Mouse (Mus musculus) bone marrow, adult 2 months (tissue): ENCODE results near the gene Trp53rkb. TPM values are rescaled to one million over a fixed set of nuclear protein-coding genes. Genes with fewer than 3 reads are reported as not detected.
"Not testable (repeated sequence)": the region's sequence is repeated elsewhere in the genome, so short reads cannot be mapped to it uniquely, and the experiment has no call there.

ENCODE experiments used
- H3K27ac ChIP-seq: fragments of 200-500 bp; 2 replicates; pipeline ENCODE4 v1.5.1; 2012; ENCODE audit warnings: low read depth, mild to moderate bottlenecking, control low read depth, inconsistent platforms, low read length; ENCODE audit not compliant: control insufficient read depth, poor library complexity, insufficient read depth
- H3K4me1 ChIP-seq: fragments of 200-500 bp; 2 replicates; pipeline ENCODE4 v1.6.1; 2011; ENCODE audit warnings: low read length; ENCODE audit not compliant: control insufficient read depth, insufficient read depth
- H3K4me3 ChIP-seq: fragments of 200-500 bp; replicated peaks from 2 replicates; pipeline ENCODE3; 2011; ENCODE audit warnings: mild to moderate bottlenecking, low read depth, low read length, control low read depth; ENCODE audit not compliant: control insufficient read depth
- CTCF ChIP-seq: fragments of 200-500 bp; IDR thresholded peaks from 2 replicates; pipeline ENCODE4 v1.5.1; 2011; ENCODE audit warnings: low read length, control low read depth; ENCODE audit not compliant: control insufficient read depth, insufficient read depth
- POLR2A ChIP-seq: fragments of 200-500 bp; IDR thresholded peaks from 2 replicates; pipeline ENCODE4 v1.6.1; 2011; ENCODE audit warnings: low read depth, mild to moderate bottlenecking, control low read depth, low read length, borderline replicate concordance; ENCODE audit not compliant: control insufficient read depth
- WGBS: fragments of 180-500 bp; shearing (Covaris S2); methylation state at CpG from one replicate; pipeline ENCODE4 v1.1.7; 2018; 5-methylcytosine and 5-hydroxymethylcytosine counted together
- polyA plus RNA-seq: library from polyadenylated mRNA; stranded (reverse); fragments of >200 nt; gene quantifications from 2 replicates; pipeline ENCODE4 v1.2.4, GENCODE M21; 2011; ENCODE audit warnings: low replicate concordance; ENCODE audit not compliant: missing spikeins, insufficient read depth, insufficient read length

Trp53rkb gene
- polyA plus RNA-seq, 1 experiment = 6.6 TPM

DNA sequence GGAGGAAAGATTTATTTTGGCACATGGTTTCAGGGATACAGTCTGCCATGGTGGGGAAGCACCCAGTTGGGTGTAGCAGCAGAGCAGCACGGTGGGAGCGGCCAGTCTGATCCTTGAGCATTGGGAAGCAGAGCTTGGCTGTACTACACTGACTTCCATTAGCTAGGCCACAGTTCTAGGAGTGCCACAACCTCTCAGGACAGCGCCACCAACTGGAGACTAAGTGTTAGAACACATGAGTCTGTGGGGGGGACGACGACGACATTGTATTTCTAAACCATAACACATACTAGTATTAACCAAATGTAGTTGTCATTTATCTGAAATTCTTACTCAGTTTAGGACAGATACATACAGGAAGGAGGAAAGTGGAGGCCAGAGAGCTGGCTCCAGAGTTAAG lies 8.0 kb upstream of the Trp53rkb start:
- no peak overlapping the region for H3K4me3 ChIP-seq
- H3K27ac ChIP-seq = no peak overlapping the region
- H3K4me1 ChIP-seq = peaks cover 5% of the 10 kb centered on the region
- WGBS = 89% methylated on average over 6 of the region's 6 CpGs
- TF ChIP-seq CTCF = no peak
- no peak for TF ChIP-seq POLR2A

DNA sequence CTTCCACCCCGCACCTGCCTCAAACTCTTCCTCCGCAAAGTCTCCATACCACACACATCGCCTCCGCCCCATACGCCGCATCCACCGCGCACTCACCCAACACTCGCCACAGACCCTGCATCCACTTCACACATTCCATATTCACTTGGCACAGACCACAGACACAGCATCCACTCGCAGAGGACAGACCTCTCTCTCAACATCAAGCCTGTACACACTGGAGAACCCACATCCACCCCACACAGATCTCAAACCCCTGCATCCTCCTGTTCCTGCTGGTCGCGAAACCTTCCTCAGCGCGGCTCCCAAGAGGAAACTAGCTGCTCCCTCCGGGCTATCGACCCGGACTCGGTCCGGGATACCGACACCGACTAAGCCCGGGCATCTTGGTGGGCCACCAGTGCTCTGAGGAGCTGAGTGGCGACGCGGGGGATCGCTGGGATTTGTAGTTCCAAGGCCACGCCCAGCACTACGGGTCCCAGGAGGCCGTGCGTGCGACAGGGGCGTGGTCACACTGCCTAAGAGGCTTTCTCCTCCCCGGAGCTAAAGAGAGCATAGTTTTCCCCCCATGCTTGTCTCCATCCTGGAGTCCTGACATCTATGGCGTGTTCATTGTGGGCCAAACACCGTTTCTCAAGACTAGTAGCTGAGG lies 5.9 kb upstream of the Trp53rkb start:
- WGBS = 1% methylated on average over 35 of the region's 35 CpGs
- Histone ChIP-seq H3K4me3 (peak overlapping the region; percentile 83), H3K27ac (no peak overlapping the region), H3K4me1 (peaks cover 5% of the 10 kb centered on the region)
- no peak for TF ChIP-seq POLR2A
- no peak for TF ChIP-seq CTCF

DNA sequence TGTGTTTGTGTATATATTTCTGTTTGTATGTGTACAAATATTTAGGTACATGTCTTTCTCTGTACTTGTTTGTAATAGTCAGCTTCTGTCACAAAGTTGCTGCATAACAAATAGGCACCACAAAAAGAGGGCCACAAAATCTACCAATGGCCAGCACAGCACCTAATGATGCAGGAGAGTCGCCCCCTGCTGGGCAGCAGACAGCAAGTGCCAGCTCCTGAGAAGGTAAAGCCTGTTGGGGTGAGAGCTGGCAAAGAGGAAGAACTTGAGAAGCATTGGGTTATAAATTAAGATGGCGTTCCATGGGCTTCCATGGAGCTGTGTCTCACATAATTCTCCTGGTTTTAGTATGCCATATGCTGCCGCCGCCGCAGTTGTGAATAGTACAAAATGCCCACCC lies 593 bp upstream of the Trp53rkb start:
- Histone ChIP-seq H3K4me3 (no peak overlapping the region), H3K27ac (no peak overlapping the region), H3K4me1 (no peaks in the 10 kb centered on the region; the same call in 1 of the 2 replicates)
- TF ChIP-seq POLR2A (no peak), CTCF (peak; percentile 64)
- 79% methylated on average over 5 of the region's 5 CpGs for WGBS

DNA sequence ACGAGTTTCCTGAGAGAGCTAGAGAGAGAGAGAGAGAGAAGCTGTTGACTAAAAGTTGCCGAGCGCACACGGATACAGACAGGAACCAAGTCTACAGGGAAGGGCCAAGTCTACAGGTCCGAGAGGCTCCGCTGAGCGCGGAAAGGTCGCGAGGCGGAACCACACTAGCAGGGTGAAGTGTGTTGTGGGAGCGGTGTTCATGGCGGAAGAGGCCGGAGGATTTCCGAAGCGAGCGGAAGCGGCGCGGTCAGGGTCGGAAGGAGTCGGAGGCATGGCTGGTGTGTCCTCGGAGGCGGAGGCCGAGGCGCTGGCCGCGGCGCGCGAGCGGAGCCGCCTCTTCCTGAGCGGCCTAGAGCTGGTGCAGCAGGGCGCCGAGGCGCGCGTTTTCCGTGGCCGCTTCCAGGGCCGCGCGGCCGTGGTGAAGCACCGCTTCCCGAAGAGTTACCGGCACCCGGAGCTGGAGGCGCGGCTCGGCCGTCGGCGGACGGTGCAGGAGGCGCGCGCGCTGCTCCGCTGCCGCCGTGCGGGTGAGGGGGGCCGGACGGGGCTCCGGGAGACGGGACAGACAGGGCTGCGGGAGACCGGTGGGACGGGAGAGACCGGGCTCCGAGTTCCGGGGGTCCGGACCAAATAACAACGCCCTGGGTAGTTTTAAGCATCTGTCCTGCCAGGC lies 1.3 kb downstream of the Trp53rkb start:
- TF ChIP-seq POLR2A (peak; percentile 79; the same call in 1 of the 2 replicates), CTCF (0 out of 2 replicates have a peak, but pooled peaks have one; percentile 4)
- peak overlapping the region; percentile 64 for H3K4me3 ChIP-seq
- WGBS = under 1% methylated on average over 76 of the region's 76 CpGs
- peak overlapping the region; percentile 66 for H3K27ac ChIP-seq
- H3K4me1 ChIP-seq = not testable (repeated sequence)

DNA sequence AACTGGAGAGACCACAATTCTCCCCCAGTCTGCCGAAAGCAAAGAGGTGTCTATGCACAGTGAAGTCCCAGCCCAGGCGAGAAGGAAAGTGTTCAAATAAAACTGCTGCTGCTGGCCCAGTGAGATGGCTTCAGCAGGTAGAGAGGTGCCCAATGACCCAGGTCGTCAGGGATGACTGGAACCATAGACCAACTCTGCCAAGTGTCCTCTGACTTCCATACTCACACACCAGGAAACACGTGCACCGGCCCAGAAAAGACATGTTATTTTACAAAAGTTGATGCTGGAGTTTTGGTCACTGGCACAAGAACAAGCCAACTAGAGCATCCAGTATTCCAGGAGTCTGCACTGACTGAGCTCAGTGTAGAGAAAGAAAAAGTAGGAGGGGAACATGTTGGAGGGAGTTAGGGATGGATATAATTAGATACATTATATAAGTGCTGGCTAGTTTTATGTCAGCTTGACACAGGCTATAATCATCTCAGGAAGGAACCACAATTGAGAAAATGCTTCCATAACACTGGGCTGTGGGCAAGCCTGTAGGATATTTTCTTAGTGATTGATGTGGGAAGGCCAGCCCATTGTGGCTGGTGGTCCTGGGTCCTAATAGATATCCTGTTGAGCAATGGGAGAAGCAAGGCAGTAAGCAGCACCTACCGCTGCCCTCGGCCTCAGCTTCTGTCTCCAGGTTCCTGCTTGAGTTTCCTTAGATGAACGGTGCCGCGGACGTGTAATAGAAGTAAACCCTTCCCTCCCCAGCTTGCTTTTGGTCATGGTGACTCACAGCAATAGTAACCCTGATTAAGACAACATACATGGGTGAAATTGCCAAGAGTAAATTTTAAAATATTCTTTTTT lies 7.5 kb downstream of the Trp53rkb start:
- no peak overlapping the region for H3K4me3 ChIP-seq
- TF ChIP-seq CTCF = no peak
- no peak for TF ChIP-seq POLR2A
- H3K27ac ChIP-seq = no peak overlapping the region
- peaks cover 7% of the 10 kb centered on the region for H3K4me1 ChIP-seq
- WGBS = 36% methylated on average over 11 of the region's 11 CpGs

DNA sequence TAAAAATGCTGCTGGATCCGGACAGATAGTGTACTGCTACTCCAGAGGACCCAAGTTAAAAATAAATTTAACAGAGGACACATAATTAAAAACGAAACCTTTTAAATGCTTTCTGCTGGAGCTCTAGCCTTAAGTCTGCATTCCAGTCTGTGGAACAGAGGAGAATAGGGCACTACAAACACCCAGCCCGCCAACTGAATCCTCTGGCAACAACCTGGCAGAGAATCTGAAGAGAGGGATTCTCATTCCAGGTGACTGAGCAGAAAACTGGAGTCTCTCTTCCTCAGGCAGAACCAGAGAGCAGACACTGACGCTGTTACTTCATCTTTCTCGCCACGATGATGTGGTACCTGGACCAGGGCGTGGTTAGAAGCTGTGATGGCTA lies 8.1 kb downstream of the Trp53rkb start:
- TF ChIP-seq CTCF (no peak), POLR2A (no peak)
- peaks cover 7% of the 10 kb centered on the region for H3K4me1 ChIP-seq
- H3K27ac ChIP-seq = peak overlapping the region; percentile 14; the same call in 1 of the 2 replicates
- no peak overlapping the region for H3K4me3 ChIP-seq
- 44% methylated on average over 7 of the region's 7 CpGs for WGBS

DNA sequence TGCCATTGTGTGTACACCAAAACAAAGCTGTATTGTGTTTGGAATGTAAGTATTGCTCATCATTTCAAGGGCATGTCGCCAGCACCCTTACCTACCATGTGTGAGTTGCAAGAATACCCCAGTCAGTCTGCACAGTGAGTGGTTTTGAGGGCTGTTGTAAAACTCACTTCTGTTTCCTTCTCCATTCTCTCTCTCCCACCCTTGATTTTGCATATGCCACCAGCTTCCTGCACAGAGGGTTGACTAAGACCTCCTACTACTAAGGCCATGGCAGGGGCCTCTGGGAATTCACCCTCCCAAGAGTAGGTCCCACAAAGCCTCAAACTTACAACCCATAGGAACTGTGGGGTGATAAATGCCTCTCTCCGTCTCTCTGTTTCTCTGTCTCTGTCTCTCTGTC lies 9.1 kb downstream of the Trp53rkb start:
- Histone ChIP-seq H3K4me1 (peaks cover 7% of the 10 kb centered on the region), H3K4me3 (no peak overlapping the region), H3K27ac (peak overlapping the region; percentile 32; the same call in 1 of the 2 replicates)
- 19% methylated on average over 2 of the region's 2 CpGs for WGBS
- TF ChIP-seq CTCF (no peak), POLR2A (no peak)

DNA sequence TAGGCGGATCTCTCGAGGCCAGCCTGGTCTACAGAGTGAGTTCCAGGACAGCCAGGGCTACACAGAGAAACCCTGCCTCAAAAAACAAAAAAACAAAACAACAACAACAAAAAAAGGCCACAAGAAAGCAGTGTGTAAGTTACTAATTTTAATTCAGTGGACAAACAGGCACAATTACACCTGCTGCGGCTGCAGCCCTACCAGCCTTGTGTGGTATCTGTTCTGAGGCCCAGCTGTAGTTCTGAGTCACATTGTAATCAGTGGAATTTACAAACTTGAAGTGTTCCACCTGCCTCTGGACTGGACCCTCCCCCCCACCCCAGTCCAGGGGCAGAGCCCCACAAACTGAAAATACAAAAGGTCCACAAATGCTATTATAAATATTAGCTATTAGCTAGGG lies 11.0 kb downstream of the Trp53rkb start:
- no peak overlapping the region for H3K27ac ChIP-seq
- peaks cover 9% of the 10 kb centered on the region for H3K4me1 ChIP-seq
- TF ChIP-seq CTCF (no peak), POLR2A (no peak)
- WGBS = 98% methylated on average over 3 of the region's 3 CpGs
- H3K4me3 ChIP-seq = no peak overlapping the region
